23 mouse cellular contexts compared by ENCODE assay signal in the genomic region with DNA sequence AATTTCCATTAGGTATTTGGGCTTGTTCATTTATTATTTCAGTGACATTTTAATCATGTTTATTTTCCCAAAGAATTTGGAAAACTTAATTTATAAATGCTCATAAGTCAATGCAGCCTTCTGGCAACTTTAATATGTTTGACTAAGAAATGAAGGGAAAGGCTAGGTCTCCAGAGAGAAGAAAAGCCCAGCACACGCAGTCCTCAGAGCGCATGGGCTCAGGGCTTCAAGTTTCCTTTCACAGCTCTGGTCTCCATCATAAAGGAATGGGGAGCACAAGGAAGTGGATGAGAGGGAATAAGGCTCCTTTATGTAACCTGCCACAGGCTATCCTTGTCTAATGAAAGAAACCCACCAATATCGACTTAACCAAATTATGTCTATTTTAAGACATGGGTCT. TPM values are rescaled to one million over a fixed set of nuclear protein-coding genes. Genes with fewer than 3 reads are reported as not detected.
A peak's percentile ranks its signal among the peaks of the same experiment; 100 is the strongest.
DNase-seq lines count a peak whose midpoint lies in the region; ATAC-seq and TF ChIP-seq lines count a peak whose summit lies in the region.
"Had no signal": no experiment of that assay in that cellular context is flagged by ENCODE, and none has a peak within 500 bp of the region (broad histone marks: within the 10 kb centered on the region; RNA-seq: fewer than 3 reads in every experiment).

No protein-coding gene starts in this region.

- peak; percentile 84 for DNase-seq in heart, adult 11 months
- no peak for DNase-seq in heart, adult 8-10 months (ENCODE audit: low spot score)
- DNase-seq in kidney, postnatal 0 days (ENCODE audit: low spot score), result peak; percentile 63
- no peak for DNase-seq in limb, embryonic 10.5 days (ENCODE audit: low spot score)
- no peak for DNase-seq in Muller cell, postnatal 12 days (ENCODE audit: inconsistent ontology term)
- DNase-seq: adrenal gland, adult 8-10 months; adrenal gland, postnatal 14 days; adrenal gland, postnatal 36 days; cerebellum, adult 11-12 months; cerebellum, adult 2 months; cerebellum, adult 9-10 months; cerebellum, postnatal 10 days; cerebellum, postnatal 25 days had no signal

- H3K27ac ChIP-seq in kidney, postnatal 0 days, result no peak overlapping the region
- H3K27ac ChIP-seq in kidney, embryonic 15.5 days, result no peak overlapping the region
- no peak overlapping the region for H3K27ac ChIP-seq in limb, embryonic 13.5 days
- H3K27ac ChIP-seq in limb, embryonic 10.5 days, result no peak overlapping the region
- no peak overlapping the region for H3K27ac ChIP-seq in limb, embryonic 15.5 days
- H3K27ac ChIP-seq: embryonic facial prominence, embryonic 10.5 days; embryonic facial prominence, embryonic 12.5 days; forebrain, embryonic 13.5 days; forebrain, embryonic 15.5 days had no signal

- no peak for ATAC-seq in kidney, postnatal 0 days (replicated peaks; ENCODE audit: low FRiP score, low read depth)
- ATAC-seq in kidney, embryonic 15.5 days (replicated peaks; ENCODE audit: low FRiP score), result no peak
- peak; percentile 69 for ATAC-seq in limb, embryonic 13.5 days (ENCODE audit: low FRiP score, low read depth)
- ATAC-seq in limb, embryonic 15.5 days (ENCODE audit: insufficient number of reproducible peaks, low FRiP score, low TSS enrichment, low read depth), result 0 out of 2 replicates have a peak, but pooled peaks have one; percentile 44
- ATAC-seq: activated CD4-positive, CD25-positive, alpha-beta regulatory T cell, adult 4 months; forebrain, embryonic 13.5 days; forebrain, embryonic 15.5 days; Patski had no signal

- H3K27me3 ChIP-seq in kidney, postnatal 0 days (ENCODE audit: insufficient read depth, low read length), result no peaks in the 10 kb centered on the region
- no peaks in the 10 kb centered on the region for H3K27me3 ChIP-seq in kidney, embryonic 15.5 days
- no peaks in the 10 kb centered on the region for H3K27me3 ChIP-seq in limb, embryonic 13.5 days
- no peaks in the 10 kb centered on the region for H3K27me3 ChIP-seq in limb, embryonic 10.5 days (ENCODE audit: low read depth, poor library complexity, severe bottlenecking)
- no peaks in the 10 kb centered on the region for H3K27me3 ChIP-seq in limb, embryonic 15.5 days
- H3K27me3 ChIP-seq: embryonic facial prominence, embryonic 12.5 days; forebrain, embryonic 13.5 days; forebrain, embryonic 15.5 days; Patski had no signal

- TF ChIP-seq CTCF in kidney, postnatal 0 days (IDR thresholded peaks at IDR 0.05; ENCODE audit: low read depth), result no peak

- no peak overlapping the region for H3K9ac ChIP-seq in kidney, postnatal 0 days (ENCODE audit: low read depth, low read length)
- H3K9ac ChIP-seq in kidney, embryonic 15.5 days, result no peak overlapping the region
- no peak overlapping the region for H3K9ac ChIP-seq in limb, embryonic 13.5 days
- no peak overlapping the region for H3K9ac ChIP-seq in limb, embryonic 15.5 days
- H3K9ac ChIP-seq: embryonic facial prominence, embryonic 12.5 days; forebrain, embryonic 13.5 days; forebrain, embryonic 15.5 days had no signal

- no peaks in the 10 kb centered on the region for H3K4me1 ChIP-seq in kidney, postnatal 0 days (replicated peaks; ENCODE audit: insufficient read depth, low read length)
- no peaks in the 10 kb centered on the region for H3K4me1 ChIP-seq in kidney, embryonic 15.5 days
- peaks cover 16% of the 10 kb centered on the region for H3K4me1 ChIP-seq in limb, embryonic 13.5 days
- H3K4me1 ChIP-seq in limb, embryonic 10.5 days, result no peaks in the 10 kb centered on the region
- H3K4me1 ChIP-seq in limb, embryonic 15.5 days, result 0 out of 2 replicates have a peak, but pooled peaks cover 3% of the 10 kb centered on the region
- H3K4me1 ChIP-seq: embryonic facial prominence, embryonic 10.5 days; embryonic facial prominence, embryonic 12.5 days had no signal

- no peaks in the 10 kb centered on the region for H3K9me3 ChIP-seq in kidney, postnatal 0 days (replicated peaks; ENCODE audit: low read length)
- no peaks in the 10 kb centered on the region for H3K9me3 ChIP-seq in kidney, embryonic 15.5 days (replicated peaks)
- no peaks in the 10 kb centered on the region for H3K9me3 ChIP-seq in limb, embryonic 13.5 days
- H3K9me3 ChIP-seq in limb, embryonic 10.5 days (replicated peaks), result no peaks in the 10 kb centered on the region
- no peaks in the 10 kb centered on the region for H3K9me3 ChIP-seq in limb, embryonic 15.5 days
- H3K9me3 ChIP-seq: embryonic facial prominence, embryonic 10.5 days; embryonic facial prominence, embryonic 12.5 days; forebrain, embryonic 13.5 days; forebrain, embryonic 15.5 days had no signal

- no peak overlapping the region for H3K4me3 ChIP-seq in kidney, postnatal 0 days (replicated peaks; ENCODE audit: low read depth, low read length)
- no peak overlapping the region for H3K4me3 ChIP-seq in kidney, embryonic 15.5 days (replicated peaks)
- no peak overlapping the region for H3K4me3 ChIP-seq in limb, embryonic 13.5 days
- no peak overlapping the region for H3K4me3 ChIP-seq in limb, embryonic 10.5 days
- no peak overlapping the region for H3K4me3 ChIP-seq in limb, embryonic 15.5 days
- H3K4me3 ChIP-seq: embryonic facial prominence, embryonic 10.5 days; embryonic facial prominence, embryonic 12.5 days; forebrain, embryonic 13.5 days; forebrain, embryonic 15.5 days had no signal

- WGBS in kidney, postnatal 0 days, result 59% methylated on average over 3 of the region's 3 CpGs
- 58% methylated on average over 3 of the region's 3 CpGs for WGBS in kidney, embryonic 15.5 days
- 35% methylated on average over 3 of the region's 3 CpGs for WGBS in limb, embryonic 13.5 days
- 88% methylated on average over 3 of the region's 3 CpGs for WGBS in limb, embryonic 10.5 days
- WGBS in limb, embryonic 15.5 days, result 49% methylated on average over 3 of the region's 3 CpGs

- no peaks in the 10 kb centered on the region for H3K36me3 ChIP-seq in kidney, postnatal 0 days (ENCODE audit: insufficient read depth, low read length)
- H3K36me3 ChIP-seq in kidney, embryonic 15.5 days, result no peaks in the 10 kb centered on the region
- H3K36me3 ChIP-seq in limb, embryonic 13.5 days, result no peaks in the 10 kb centered on the region; the same call in 1 of the 2 replicates
- no peaks in the 10 kb centered on the region for H3K36me3 ChIP-seq in limb, embryonic 10.5 days
- H3K36me3 ChIP-seq in limb, embryonic 15.5 days, result no peaks in the 10 kb centered on the region
- H3K36me3 ChIP-seq: embryonic facial prominence, embryonic 10.5 days; embryonic facial prominence, embryonic 12.5 days; forebrain, embryonic 15.5 days had no signal

- H3K4me2 ChIP-seq in kidney, postnatal 0 days (ENCODE audit: low read length), result no peak overlapping the region
- no peak overlapping the region for H3K4me2 ChIP-seq in kidney, embryonic 15.5 days
- H3K4me2 ChIP-seq in limb, embryonic 13.5 days (replicated peaks), result no peak overlapping the region
- H3K4me2 ChIP-seq in limb, embryonic 15.5 days, result no peak overlapping the region
- H3K4me2 ChIP-seq: embryonic facial prominence, embryonic 12.5 days; forebrain, embryonic 13.5 days; forebrain, embryonic 15.5 days had no signal

RNA-seq across cellular contexts. Expression of a gene that starts 10.4 kb away (rescaled TPM):
- 100 to 1,000 TPM; 257 to 289 (median 273) TPM for total RNA-seq in heart, adult 8-10 months (2022)
- polyA plus RNA-seq in kidney, postnatal 0 days (2015; fragmentation: Nextera tagmentation; extraction: Ambion mirVana), result 100 and 115 TPM in 2 replicates
- 75.0 and 80.8 TPM in 2 replicates for polyA plus RNA-seq in kidney, embryonic 15.5 days (2015; fragmentation: Nextera tagmentation; extraction: Ambion mirVana)
- polyA plus RNA-seq in limb, embryonic 13.5 days (2015; fragmentation: Nextera tagmentation; extraction: Ambion mirVana), result 245 and 250 TPM in 2 replicates
- 53.3 and 76.0 TPM in 2 replicates for polyA plus RNA-seq in limb, embryonic 10.5 days (2016; fragmentation: Nextera tagmentation; extraction: Ambion mirVana)
- 169 and 170 TPM in 2 replicates for polyA plus RNA-seq in limb, embryonic 15.5 days (2015; fragmentation: Nextera tagmentation; extraction: Ambion mirVana)
- total RNA-seq: MEL had no signal

RNA-seq across cellular contexts. Expression of a gene that starts 51.1 kb away (rescaled TPM):
- total RNA-seq in heart, adult 8-10 months (2022), result 1 to 10 TPM; 5.1 to 9.7 (median 7.5) TPM
- 87.4 and 91.2 TPM in 2 replicates for polyA plus RNA-seq in kidney, postnatal 0 days (2015; fragmentation: Nextera tagmentation; extraction: Ambion mirVana)
- polyA plus RNA-seq in kidney, embryonic 15.5 days (2015; fragmentation: Nextera tagmentation; extraction: Ambion mirVana), result 87.6 and 94.4 TPM in 2 replicates
- 80.1 and 83.5 TPM in 2 replicates for polyA plus RNA-seq in limb, embryonic 13.5 days (2015; fragmentation: Nextera tagmentation; extraction: Ambion mirVana)
- polyA plus RNA-seq in limb, embryonic 10.5 days (2016; fragmentation: Nextera tagmentation; extraction: Ambion mirVana), result 141 and 150 TPM in 2 replicates
- 92.7 and 95.2 TPM in 2 replicates for polyA plus RNA-seq in limb, embryonic 15.5 days (2015; fragmentation: Nextera tagmentation; extraction: Ambion mirVana)

Comparison
In these comparisons a context has a peak if more than half of its experiments do, and no peak if none do; other contexts are left out.
1. DNase-seq: peak in heart, adult 11 months (single experiment) and kidney, postnatal 0 days (single experiment); none in heart, adult 8-10 months (single experiment), limb, embryonic 10.5 days (single experiment) and Muller cell, postnatal 12 days (single experiment).
2. ATAC-seq: peak in limb, embryonic 13.5 days (single experiment) and limb, embryonic 15.5 days (single experiment); none in kidney, postnatal 0 days (single experiment) and kidney, embryonic 15.5 days (single experiment).